Mouse (Mus musculus) gastrocnemius, adult 2 months (tissue): Measurements from ENCODE around the gene Agmat. TPM values are rescaled to one million over a fixed set of nuclear protein-coding genes. Genes with fewer than 3 reads are reported as not detected.

Experiments used
- DNase-seq: peaks from one replicate; pipeline ENCODE4 v3.0.0; 2022
- H3K27ac ChIP-seq: fragments of 200-600 bp; 2 replicates; pipeline ENCODE4 v1.8.1; 2022; ENCODE audit warnings: mild to moderate bottlenecking
- H3K4me3 ChIP-seq: fragments of 200-600 bp; 2 replicates; pipeline ENCODE4 v1.8.1; 2022; ENCODE audit warnings: mild to moderate bottlenecking, moderate library complexity
- CTCF ChIP-seq: fragments of 200-600 bp; IDR thresholded peaks from 2 replicates; pipeline ENCODE4 v1.8.1; 2022; ENCODE audit warnings: antibody characterized with exemption, mild to moderate bottlenecking, moderate library complexity
- intact Hi-C: fragments of 180-260 bp; cut with DNase I; formaldehyde crosslinking; loops from one replicate; pipeline ENCODE4 v1.15.1; 2025
- total RNA-seq, 2 experiments: library from RNA; stranded (reverse); gene quantifications; 2 replicates each; pipeline ENCODE4 v1.2.3; 2021

Gene Agmat
- total RNA-seq, 2 experiments from 2014 or later, result not detected

DNA sequence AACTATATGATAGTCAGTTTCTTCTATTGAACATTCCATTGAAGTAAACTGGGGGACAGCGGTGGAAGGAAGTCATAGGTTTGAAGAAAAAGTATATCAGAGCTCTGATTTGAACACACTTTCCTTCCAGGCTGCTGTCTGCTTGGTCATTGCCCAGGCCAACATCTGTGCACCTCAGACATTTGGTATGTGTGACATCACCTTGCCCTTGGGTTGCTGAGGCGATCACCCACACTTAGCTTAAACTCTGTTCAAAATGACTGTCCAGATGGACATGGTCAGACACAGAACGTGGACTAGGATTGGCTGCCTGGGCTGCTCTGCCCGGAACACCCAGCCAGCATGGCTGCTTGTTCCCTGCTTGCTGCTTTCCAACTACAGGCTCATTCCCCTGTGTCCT, 4.1 kb upstream of the Agmat start:
- Histone ChIP-seq H3K4me3 (no peak overlapping the region), H3K27ac (peak overlapping the region; percentile 56; the same call in 1 of the 2 replicates)
- intact Hi-C loops, result no loop called here
- no peak for DNase-seq
- no peak for TF ChIP-seq CTCF

DNA sequence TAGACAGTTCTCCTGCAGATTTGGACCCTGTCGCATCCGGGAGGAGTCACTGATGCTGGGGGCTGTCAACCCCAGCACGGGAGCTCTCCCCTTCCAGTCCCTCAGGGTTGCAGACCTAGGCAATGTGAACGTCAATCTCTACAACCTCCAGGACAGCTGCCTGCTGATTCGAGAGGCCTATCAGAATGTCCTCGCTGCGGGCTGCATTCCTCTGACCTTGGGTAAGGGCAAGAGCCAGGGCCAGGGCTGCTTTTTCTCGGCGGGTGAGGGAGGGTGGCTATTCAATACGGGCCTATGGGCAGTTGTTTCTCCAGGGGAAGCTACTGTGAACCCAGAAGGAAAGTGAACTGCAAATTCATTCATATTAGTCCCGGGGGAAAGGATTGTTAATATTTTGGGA, 3.1 kb downstream of the Agmat start:
- Histone ChIP-seq H3K27ac (peak overlapping the region; percentile 83), H3K4me3 (peak overlapping the region; percentile 19; the same call in 1 of the 2 replicates)
- no peak for TF ChIP-seq CTCF
- peak; percentile 82 for DNase-seq
- intact Hi-C loops, result no loop called here

DNA sequence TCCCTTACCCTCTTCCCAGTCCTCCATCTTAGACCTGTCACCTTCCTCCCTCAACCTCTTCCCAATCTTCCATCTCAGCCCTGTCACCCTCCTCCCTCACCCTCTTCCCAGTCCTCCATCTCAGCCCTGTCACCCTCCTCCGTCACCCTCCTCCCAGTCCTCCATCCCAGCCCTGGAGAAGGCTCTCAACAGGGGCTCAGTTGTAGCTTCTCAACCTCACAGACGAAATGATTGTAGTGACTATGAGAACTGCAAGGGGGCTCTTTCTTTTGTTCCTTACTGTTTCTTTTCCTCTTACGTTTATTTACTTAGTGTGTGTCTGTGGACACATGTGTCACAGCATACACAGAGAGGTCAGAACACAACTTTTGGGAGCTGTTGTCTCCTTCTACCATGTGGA, 4.4 kb downstream of the Agmat start:
- TF ChIP-seq CTCF, result no peak
- H3K27ac ChIP-seq, result peak overlapping the region; percentile 16; the same call in 1 of the 2 replicates
- DNase-seq, result no peak
- intact Hi-C loops, result no loop called here
- H3K4me3 ChIP-seq, result no peak overlapping the region

DNA sequence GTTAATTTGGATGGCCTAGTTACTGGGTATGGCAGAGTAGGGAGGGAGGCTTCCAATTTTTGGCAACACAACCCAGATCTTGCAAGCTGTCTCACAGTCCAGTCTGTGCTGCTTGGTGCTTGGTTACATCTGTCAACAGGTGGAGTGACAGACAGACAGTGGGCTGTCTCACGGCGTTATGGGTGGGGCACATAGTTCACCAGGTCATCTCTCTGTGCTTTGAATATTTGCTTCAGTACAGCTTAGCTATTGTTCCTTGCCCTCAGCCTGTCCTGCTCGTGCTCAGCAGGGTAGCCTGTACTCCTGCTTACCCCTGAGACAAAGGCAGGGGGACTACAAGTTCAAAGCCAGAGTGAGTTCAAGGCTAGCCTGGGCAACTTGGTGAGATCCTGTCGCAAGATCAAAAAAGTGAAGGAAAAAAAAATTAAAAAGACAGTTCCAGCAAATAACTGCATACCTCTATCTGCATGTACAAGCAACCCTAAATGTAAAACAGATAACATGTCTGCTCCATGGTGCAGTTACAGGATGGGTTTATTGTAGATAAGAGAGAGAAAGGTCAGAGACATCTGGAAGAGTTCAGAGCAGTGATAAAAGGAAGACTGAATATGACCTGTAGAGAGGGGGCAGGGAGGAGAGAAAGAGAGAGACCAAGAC, 5.1 kb downstream of the Agmat start:
- Histone ChIP-seq H3K4me3 (no peak overlapping the region), H3K27ac (peak overlapping the region; percentile 16; the same call in 1 of the 2 replicates)
- intact Hi-C loops, result no loop called here
- no peak for DNase-seq
- no peak for TF ChIP-seq CTCF

DNA sequence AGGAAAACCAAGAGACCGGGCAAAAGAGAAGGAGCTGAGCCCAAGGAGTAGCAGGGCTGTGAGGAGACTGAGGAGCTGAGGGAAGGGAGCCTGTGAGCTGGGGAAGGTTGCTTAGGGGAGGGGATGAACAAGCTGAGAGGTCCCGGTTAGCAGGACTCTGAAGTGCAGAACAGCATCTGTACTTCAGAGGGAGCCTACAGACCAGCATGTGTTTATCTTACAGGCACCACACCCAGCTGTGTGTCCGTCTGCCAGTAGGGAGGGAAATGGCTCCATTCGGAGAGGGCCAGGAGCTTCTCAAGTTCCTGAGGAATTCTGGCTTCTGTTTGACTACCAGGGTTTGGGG, 5.6 kb downstream of the Agmat start:
- intact Hi-C loops, result no loop called here
- Histone ChIP-seq H3K4me3 (no peak overlapping the region), H3K27ac (no peak overlapping the region)
- no peak for TF ChIP-seq CTCF
- DNase-seq, result no peak

DNA sequence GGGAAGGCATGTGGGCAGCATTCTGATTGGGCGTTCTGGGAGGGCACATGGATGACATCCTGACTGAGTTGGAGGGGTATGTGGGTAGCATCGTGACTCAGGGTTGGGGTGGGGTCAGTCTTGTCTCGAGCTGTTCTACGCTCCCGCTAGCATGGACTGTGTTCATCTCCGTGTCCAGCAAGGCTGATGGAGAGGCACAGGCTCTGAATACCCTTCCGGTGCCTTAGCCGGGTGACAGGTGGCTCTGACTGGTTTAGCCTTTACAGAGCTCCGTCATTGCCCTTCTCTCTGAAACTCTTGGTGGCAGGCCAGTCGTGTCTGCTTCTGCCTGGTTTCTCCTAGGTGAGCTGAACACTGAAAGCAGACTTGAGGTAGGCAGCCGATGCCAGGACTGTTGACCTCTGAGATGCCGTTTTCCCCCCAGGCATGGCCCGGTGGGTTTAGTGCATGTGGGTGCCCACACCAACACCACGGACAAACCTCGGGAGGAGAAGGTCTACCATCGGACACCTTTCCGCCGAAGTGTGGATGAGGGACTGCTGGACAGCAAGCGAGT, 9.0 kb downstream of the Agmat start:
- no peak overlapping the region for H3K27ac ChIP-seq
- DNase-seq, result no peak
- intact Hi-C loops, result no loop called here
- no peak for TF ChIP-seq CTCF
- H3K4me3 ChIP-seq, result no peak overlapping the region

DNA sequence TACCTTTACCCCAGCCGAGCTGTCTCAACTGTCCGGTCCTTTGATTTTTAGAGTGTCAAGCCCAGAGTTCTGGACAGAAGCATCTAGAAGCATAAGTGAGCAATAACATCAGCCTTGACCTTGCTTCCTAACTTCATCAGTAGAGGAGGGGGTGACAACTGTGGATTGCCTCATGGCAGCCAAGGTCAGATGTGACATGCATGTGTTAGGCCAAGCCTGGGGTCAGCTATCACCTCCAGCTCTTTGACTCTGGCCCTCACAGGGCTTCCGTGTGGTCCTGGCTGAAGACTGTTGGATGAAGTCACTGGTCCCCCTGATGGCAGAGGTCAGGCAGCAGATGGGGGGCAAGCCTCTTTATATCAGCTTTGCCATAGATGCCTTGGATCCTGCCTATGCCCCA, 10.7 kb downstream of the Agmat start:
- H3K4me3 ChIP-seq, result no peak overlapping the region
- no peak overlapping the region for H3K27ac ChIP-seq
- no peak for DNase-seq
- intact Hi-C loops, result no loop called here
- no peak for TF ChIP-seq CTCF

DNA sequence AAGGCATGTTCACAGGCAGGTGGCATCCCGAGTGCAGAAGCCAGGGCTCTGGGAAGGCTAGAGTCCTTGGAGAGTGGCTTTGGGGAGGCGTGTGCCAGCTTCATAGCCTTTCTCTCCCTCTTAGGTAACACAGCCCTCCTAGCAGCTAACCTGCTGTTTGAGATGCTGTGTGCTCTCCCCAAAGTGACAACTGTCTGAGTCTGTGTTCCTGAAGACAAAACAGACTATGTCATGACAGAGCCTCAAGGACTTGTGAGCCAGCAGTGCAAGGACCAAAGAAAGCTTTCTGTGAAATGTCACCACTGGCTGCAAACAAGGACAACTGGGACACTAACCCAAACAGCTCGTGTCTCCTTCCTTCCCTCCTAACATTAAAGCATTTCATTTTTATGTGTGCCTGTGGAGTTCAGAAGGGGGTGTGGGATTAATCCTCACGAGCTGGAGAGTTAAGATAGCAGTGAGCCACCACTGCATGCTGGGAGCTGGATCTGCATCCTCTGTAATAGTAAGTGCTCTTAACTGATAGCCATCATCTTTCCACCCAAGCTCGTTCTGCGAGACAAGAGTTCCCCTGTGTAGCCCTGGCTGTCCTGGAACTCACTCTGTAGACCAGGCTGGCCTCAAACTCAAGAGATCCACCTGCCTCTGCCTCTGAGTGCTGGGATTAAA, 12.5 kb downstream of the Agmat start:
- no peak overlapping the region for H3K27ac ChIP-seq
- H3K4me3 ChIP-seq, result no peak overlapping the region
- no peak for DNase-seq
- TF ChIP-seq CTCF, result no peak
- intact Hi-C loops, result no loop called here

DNA sequence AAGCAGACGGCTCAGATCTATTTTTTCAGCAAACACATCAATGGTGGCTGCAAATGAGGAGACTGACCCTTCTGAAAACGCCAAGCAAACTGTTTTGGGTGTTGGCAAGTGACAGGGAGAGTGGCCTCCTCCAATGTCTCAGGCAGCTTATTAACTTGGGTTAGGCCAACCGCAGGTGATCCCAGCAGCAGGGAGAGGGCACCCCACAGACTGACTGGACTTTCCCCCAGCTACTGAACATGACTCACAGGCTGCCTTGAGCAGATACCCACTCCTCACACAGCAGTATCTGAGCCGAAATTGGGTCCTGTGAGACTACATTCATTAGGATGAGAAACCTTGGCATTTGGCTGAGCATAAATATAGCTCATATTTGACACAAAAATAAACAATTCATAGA, 14.5 kb downstream of the Agmat start:
- Histone ChIP-seq H3K4me3 (no peak overlapping the region), H3K27ac (no peak overlapping the region)
- DNase-seq, result no peak
- intact Hi-C loops, result no loop called here
- no peak for TF ChIP-seq CTCF

DNA sequence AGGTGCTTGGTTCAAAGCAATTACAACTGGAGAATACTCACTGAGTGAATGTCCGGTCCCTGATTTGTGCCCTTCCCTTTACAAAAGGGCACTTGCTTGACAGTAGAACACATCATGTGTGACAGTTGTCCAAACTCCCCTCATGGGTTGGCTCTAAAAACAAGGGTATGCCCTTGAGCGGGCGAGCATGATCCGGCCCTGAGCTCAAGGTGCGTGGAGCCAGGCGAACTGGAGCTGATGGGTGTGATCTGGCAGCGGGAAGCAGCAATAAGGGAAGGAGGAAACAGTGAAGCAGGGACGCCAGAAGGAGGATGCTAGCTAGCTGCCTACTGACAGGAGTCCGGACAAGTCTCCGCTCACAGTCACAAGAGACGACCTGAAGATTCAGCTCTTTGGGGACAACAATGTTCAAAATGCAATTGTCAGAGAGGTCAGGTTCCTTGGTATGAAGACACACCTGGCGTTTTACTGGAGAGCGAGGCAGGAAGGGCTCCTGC, 15.7 kb downstream of the Agmat start:
- no peak for TF ChIP-seq CTCF
- Histone ChIP-seq H3K27ac (no peak overlapping the region), H3K4me3 (no peak overlapping the region)
- DNase-seq, result no peak
- intact Hi-C loops, result no loop called here

DNA sequence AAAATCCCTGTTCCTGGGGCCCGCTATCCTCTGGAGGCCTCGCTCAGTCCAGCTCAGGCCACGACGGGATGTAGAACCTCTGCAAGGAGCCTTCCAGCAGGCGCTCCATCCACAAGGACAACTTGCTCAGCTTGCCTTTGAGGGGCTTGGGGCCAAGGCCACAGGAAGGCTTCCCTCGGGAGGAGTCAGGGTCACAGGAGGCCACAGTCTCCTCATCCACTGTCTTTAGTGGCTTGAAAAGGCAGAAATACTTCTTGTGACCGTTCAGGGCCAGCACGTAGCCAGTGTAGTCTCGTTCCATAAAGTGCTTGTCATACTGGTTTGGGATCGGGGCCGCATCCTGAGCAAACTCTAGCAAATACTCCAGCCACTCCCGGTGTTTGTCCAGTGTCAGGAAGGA, 17.0 kb downstream of the Agmat start:
- DNase-seq, result no peak
- no peak for TF ChIP-seq CTCF
- intact Hi-C loops, result no loop called here
- no peak overlapping the region for H3K27ac ChIP-seq
- no peak overlapping the region for H3K4me3 ChIP-seq

DNA sequence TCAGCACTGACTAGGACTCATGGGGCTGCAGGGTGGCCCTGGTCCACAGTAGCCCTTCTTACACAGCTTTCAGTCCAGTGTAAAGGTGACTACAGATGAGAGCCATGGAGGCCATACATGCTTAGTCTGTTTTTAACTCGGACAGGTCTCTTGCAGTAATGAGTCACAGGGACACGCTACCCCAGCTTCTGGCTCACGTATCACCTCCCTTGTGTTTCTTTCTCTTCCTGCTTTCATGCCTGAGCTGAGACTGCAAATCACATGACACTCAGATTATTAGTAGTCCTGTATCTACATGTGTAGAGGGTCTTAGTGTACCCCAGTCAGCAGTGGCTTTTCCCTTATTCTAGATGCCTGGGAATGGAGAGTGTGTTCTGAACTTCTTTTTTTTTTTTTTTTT, 18.5 kb downstream of the Agmat start:
- no peak for DNase-seq
- no peak overlapping the region for H3K4me3 ChIP-seq
- intact Hi-C loops, result no loop called here
- no peak overlapping the region for H3K27ac ChIP-seq
- TF ChIP-seq CTCF, result no peak

DNA sequence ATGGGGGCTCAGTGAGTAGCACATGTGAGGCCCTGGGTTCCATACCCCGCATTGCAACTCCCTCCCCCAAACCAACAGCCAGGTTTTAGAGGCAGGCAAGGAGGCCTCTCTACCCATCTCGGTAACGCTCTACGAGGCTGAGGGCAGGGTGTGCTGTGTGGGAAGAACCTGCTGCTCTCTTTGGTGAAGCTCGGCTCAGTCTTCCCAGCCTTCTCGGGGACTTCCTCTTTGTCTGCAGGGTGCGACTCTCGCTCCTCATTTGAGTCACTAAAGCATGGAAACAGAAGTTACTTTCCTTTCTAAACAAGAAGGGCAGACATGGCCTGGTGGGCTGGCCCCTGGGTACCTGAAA, 19.8 kb downstream of the Agmat start:
- DNase-seq, result no peak
- intact Hi-C loops, result no loop called here
- Histone ChIP-seq H3K27ac (peak overlapping the region; percentile 70), H3K4me3 (no peak overlapping the region)
- TF ChIP-seq CTCF, result no peak
